13 mouse cellular contexts compared by ENCODE assay signal in the genomic region with DNA sequence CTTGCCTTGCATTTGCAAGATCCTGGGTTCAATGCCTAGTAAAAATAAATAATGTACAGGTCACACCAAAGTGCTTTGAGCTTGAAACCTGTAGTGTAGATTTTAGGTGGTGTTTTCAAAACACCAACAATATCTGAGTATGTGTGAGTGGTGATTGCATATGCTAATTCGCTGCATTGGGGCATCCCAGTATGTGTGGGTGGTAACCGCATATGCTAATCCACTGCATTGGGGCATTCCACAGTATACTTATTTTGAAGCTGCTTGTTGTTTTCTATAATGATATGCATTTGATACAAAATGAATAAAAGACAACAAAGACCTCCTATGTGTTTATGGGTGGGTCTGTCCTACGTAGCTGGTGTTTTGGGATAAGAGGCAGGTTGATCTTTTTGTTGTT.
"Had no signal": no experiment of that assay in that cellular context is flagged by ENCODE, and none has a peak within 500 bp of the region (broad histone marks: within the 10 kb centered on the region; RNA-seq: fewer than 3 reads in every experiment).

No protein-coding gene starts in this region.

- ATAC-seq: liver, embryonic 12.5 days had no signal

- H3K4me1 ChIP-seq: limb, embryonic 15.5 days had no signal

- H3K9ac ChIP-seq: kidney, embryonic 15.5 days; limb, embryonic 15.5 days; liver, embryonic 12.5 days; lung, embryonic 14.5 days; midbrain, embryonic 12.5 days; neural tube, embryonic 15.5 days had no signal

- H3K27me3 ChIP-seq: kidney, embryonic 15.5 days; limb, embryonic 15.5 days; midbrain, embryonic 12.5 days; neural tube, embryonic 15.5 days had no signal

- H3K9me3 ChIP-seq: kidney, embryonic 15.5 days; limb, embryonic 15.5 days; liver, embryonic 12.5 days; neural tube, embryonic 15.5 days had no signal

- H3K27ac ChIP-seq: kidney, embryonic 15.5 days; limb, embryonic 15.5 days; liver, embryonic 12.5 days; neural tube, embryonic 15.5 days had no signal

- H3K4me2 ChIP-seq: kidney, embryonic 15.5 days; limb, embryonic 15.5 days; liver, embryonic 12.5 days; lung, embryonic 14.5 days; midbrain, embryonic 12.5 days; neural tube, embryonic 15.5 days had no signal

- DNase-seq: kidney, postnatal 25 days; layer of hippocampus, postnatal 36 days; lung, embryonic 14.5 days; lung, postnatal 10 days; lung, postnatal 4 days; thymus, adult 18-20 months; thymus, postnatal 14 days had no signal

- H3K4me3 ChIP-seq: kidney, embryonic 15.5 days; limb, embryonic 15.5 days; liver, embryonic 12.5 days; midbrain, embryonic 12.5 days; myocyte; neural tube, embryonic 15.5 days had no signal

- H3K36me3 ChIP-seq: kidney, embryonic 15.5 days; limb, embryonic 15.5 days; liver, embryonic 12.5 days; midbrain, embryonic 12.5 days; neural tube, embryonic 15.5 days had no signal
